Mouse (Mus musculus): ENCODE measurements around the gene Mgst3.

The Mgst3 gene

GRCm38 (mm10) chr1:167393683-167394492 is at the start of gene Mgst3:
Gene Mgst3 (minus strand): TSS chr1:167393841.
- DNase-seq (ENCODE audit: low spot score in 2 of 2) = peak; percentile 97 to 98

- no peak for DNase-seq (ENCODE audit: low spot score in 2 of 2)
Observed at GRCm38 (mm10) chr1:167438231-167438885, 44.7 kb upstream of the Mgst3 start.

DNA sequence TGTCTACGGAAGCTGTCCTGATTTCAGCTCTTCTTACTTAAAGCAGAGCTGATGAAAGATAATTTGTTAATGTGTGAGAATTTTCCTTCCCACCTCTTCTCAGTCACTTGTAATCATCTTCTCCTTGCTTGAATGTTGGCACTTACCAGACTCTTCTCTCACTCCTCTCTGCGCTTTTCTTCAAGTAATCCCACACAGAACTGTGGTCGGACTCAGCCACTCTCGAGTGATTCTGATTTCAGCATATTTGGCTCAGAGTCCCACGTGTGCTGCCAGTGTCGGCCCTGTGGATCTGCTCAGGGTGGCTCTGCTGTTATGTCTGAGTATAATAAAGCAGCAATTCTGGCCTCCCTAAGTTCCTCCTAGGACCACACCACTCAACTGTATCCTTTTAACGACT is 43.5 kb upstream of the Mgst3 start:
- peak in 1 of 2 experiments; percentile 12 for DNase-seq (ENCODE audit: low spot score in 2 of 2)

DNA sequence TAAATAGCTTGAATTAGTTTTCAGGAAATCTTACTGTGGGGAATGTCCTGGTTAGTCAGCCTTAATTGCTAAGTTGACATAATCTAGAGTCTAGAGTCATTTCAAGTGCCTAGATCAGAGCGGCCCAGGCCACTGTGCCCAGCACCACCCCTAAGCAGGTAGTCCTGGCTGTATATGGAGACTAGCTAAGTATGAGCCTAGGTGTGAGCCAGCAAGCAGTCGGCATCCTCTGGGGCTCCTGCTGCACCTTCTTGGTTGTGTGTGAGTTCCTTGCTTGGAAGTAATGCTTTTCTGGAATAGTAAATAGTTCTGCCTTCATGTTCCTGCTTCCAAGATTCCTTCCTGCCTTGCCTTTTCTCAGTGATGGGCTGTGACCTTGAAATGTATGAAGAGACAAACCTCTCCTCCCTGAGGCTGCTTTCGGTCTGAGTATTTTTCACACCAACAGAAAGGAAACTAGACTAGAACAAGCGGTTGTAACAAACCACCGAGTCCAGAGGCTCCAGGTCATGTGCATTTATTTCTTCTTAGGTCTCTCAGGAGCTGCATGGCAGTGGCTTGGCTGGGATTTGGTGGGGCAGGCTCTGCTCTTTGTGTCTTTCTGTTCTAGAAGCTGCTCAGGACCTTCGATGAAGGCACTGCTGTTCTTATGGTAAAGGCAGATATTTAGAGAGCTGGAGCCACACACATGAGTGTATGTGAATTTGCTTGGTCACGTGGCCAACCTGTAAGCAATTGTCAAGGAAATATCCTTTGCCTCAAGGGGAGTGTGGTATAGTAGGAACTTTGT is 42.7 kb upstream of the Mgst3 start:
- no peak for DNase-seq (ENCODE audit: low spot score in 2 of 2)

DNA sequence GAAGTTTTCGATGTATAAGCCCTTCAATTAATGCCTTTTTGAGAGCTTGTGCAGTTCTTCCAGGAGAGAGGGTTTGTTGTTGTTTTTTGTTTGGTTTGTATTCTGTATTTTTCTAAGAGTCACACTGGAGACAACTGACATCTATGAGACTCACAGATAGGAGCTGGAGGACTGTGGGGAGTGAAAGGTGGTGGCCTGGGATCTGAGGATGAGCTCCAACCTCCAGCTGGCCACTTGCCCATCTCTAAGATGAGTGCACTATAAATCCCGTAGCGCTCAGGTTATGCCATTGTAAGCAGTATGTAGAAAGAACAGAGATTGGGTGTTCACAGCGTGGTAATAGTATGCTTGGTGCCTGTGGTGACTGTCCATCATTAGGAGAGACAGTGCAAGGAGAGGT is 41.3 kb upstream of the Mgst3 start:
- DNase-seq (ENCODE audit: low spot score in 2 of 2) = no peak

- DNase-seq (ENCODE audit: low spot score in 2 of 2) = no peak
Observed at GRCm38 (mm10) chr1:167430976-167431676, 37.5 kb upstream of the Mgst3 start.

DNA sequence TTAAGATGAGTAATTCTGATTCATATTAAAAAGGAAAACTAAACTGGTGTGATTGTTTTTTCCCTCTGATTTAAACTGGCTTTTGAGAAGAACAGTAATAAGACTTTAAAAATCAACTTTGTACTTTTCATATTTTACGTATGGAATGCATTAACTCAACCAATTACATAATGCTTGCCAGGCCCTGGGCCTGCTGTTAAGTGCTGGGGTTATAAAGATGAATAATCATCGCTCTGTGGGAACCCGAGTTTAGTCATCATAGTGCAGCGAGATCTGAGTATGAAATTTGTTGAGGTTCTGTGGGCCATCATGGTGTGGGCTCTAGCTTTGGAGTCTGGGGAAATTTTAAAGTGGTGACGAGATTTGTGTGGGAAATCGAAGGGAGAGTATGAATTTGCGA is 33.0 kb upstream of the Mgst3 start:
- DNase-seq (ENCODE audit: low spot score in 2 of 2) = no peak

DNA sequence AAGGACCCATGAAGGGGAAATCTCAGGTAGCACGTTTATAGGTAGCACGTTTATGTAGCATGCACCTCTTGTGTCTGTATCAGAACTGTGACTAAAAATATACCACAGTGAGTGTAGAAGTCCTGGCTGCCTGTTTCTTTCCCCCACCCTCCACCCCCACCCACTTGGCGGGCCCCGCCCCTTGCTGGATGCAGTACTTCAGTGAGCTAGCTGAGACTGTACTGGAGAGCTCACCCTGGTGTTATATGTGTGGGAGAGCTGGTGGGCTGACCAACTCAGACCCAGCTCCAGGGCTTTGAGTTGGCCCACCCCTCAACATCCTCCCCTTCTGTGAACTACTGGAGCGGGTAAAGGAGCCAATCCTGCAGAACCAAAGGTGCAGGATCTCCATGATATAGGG is 31.9 kb upstream of the Mgst3 start:
- DNase-seq (ENCODE audit: low spot score in 2 of 2) = no peak

DNA sequence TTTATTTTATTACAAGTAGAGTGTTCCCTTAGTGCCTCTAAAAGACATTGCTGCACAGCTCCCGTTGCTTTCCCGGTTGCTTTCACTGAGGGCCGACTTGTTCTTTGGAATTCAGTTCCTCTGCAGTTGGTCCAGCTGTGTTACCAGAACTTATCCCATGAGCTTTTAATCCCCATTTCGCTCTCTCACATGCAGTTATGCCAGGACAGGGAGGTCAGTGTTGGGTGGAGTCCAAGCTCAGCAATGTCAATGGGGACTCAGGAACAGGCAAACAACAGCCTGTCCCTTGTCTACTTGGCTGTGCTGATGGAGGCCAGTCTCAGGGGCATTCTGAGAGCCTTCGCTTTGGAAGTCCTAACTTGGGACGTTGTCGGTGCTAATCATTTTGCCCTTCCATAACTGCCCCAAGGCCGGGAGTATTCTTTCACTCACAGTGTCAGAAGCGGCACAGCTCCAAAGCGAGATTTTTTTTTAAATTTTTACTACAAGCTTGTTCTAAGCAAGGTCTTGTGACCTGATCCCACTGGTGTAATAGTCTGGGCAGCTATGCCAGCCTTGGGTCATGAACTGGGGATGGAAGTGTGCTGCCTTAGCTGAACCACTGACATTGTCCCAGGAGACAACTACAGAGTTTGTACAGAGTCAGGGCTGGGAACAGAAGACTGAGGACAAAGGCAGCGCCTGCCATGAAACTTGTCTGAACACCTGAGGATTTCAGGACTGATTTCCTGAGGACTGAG is 29.0 kb upstream of the Mgst3 start:
- no peak for DNase-seq (ENCODE audit: low spot score in 2 of 2)

DNA sequence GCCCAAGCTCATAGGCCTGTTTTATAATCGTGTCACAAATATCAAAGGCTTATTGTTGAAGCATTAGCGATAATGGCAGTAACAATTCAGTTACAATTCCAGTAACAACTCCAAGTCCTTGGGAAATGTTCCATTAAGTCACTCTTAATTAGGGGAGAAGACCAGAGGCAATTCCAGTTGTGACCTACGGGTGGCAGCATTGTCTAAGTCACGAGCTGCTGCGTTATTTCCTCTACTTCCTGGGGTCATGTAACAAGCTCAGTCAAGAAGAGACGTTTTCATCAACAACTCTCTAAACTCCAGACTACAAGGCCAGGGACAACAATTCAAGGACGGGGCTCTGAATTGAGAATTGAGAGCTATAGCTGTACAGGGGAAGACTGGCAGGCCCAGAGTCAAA is 21.2 kb upstream of the Mgst3 start:
- DNase-seq (ENCODE audit: low spot score in 2 of 2) = peak; percentile 83 to 88

GRCm38 (mm10) chr1:167411991-167412715 is 18.5 kb upstream of the Mgst3 start:
- DNase-seq (ENCODE audit: low spot score in 2 of 2) = no peak

DNA sequence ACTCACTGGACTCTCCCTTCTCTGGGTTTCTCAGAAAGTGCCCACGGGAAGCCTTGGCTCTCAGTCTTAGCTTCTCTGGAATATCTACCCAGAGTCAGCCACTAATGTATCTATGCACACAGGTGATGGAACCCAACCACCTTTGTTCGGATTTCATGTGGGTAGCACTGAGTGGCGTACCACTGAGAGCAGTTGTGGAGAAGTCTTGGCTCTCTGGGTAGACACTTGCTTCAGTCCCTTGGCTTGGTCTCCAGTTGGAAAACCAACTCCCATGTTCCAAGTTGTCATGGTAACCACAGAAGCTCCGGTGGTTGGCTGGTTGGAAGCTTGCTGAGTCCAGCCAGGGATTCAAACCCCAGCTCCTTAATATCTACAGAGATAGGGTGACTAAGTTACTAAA is 16.0 kb upstream of the Mgst3 start:
- no peak for DNase-seq (ENCODE audit: low spot score in 2 of 2)

GRCm38 (mm10) chr1:167405237-167405636 is 11.6 kb upstream of the Mgst3 start:
- no peak for DNase-seq (ENCODE audit: low spot score in 2 of 2)

GRCm38 (mm10) chr1:167393281-167393680 is 360 bp downstream of the Mgst3 start:
- DNase-seq (ENCODE audit: low spot score in 2 of 2) = peak; percentile 21 to 26

DNA sequence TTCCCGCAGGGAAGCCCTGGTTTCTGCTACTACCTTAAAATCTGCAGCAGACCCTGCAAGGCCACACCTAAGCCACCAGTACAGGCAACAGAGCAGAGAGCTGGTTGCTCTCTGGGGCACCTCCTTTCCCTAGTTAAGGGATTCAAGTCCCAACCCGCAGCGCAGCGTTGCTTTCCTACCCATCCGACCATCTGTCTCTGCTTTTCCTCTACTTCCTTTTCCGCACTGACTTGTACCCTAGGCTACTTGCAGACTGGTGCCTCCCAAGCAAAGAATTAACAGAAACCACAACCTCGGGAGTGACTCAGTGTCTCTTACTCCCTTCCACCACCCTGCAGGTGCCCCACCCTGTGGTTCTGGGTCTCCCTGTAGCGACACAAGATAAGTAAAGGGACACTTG is 954 bp downstream of the Mgst3 start:
- DNase-seq (ENCODE audit: low spot score in 2 of 2) = peak; percentile 32 to 49

GRCm38 (mm10) chr1:167392031-167392640 is 1.5 kb downstream of the Mgst3 start:
- peak in 1 of 2 experiments; percentile 16 for DNase-seq (ENCODE audit: low spot score in 2 of 2)

- no peak for DNase-seq (ENCODE audit: low spot score in 2 of 2)
Observed at GRCm38 (mm10) chr1:167391241-167391640, 2.4 kb downstream of the Mgst3 start.

- DNase-seq (ENCODE audit: low spot score in 2 of 2) = no peak
Observed at GRCm38 (mm10) chr1:167390381-167390780, 3.3 kb downstream of the Mgst3 start.

DNA sequence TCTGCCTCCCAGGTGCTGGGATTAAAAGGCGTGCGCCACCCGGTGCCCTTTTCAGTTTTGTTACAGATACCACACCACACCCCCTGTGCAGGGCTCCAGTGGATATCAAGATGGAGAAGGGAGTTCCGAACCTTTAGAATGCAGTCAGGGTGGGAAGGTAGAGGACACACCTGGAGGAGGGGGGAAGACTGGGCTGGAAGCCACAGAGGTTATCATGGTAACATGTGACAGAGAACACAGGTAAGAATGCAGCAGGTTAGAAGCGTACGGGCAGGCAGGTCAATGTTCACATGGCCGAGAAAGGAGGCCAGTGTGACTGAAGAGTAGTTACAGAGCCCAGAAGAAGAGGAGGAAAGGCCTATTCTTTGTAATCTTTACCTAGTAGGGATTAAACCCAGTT is 4.1 kb downstream of the Mgst3 start:
- no peak for DNase-seq (ENCODE audit: low spot score in 2 of 2)

GRCm38 (mm10) chr1:167388571-167388970 is 5.1 kb downstream of the Mgst3 start:
- DNase-seq (ENCODE audit: low spot score in 2 of 2) = no peak
